Mouse (Mus musculus) embryonic facial prominence, embryonic 12.5 days (tissue): Measurements from ENCODE around the gene Eif2s2. TPM values are rescaled to one million over a fixed set of nuclear protein-coding genes. Genes with fewer than 3 reads are reported as not detected.
"Not testable (repeated sequence)": the region's sequence is repeated elsewhere in the genome, so short reads cannot be mapped to it uniquely, and the experiment has no call there.

Experiments used
- ATAC-seq: fragments of 200-750 bp; cut with Nextera tagmentation; 2 replicates; pipeline ENCODE4 v1.8.0; 2017; ENCODE audit not compliant: insufficient number of reproducible peaks, insufficient read depth, low FRiP score, low TSS enrichment
- H3K27ac ChIP-seq: fragments of 300-500 bp; sonication (generic); 2 replicates; pipeline ENCODE4 v1.5.1; 2016; ENCODE audit warnings: mild to moderate bottlenecking
- H3K27me3 ChIP-seq: fragments of 300-500 bp; sonication (generic); 2 replicates; pipeline ENCODE4 v1.6.1; 2016; ENCODE audit warnings: mild to moderate bottlenecking, moderate library complexity
- H3K36me3 ChIP-seq: fragments of 300-500 bp; sonication (generic); 2 replicates; pipeline ENCODE4 v1.6.1; 2016; ENCODE audit warnings: mild to moderate bottlenecking
- H3K4me1 ChIP-seq: fragments of 300-500 bp; sonication (generic); 2 replicates; pipeline ENCODE4 v1.6.1; 2016
- H3K4me2 ChIP-seq: fragments of 300-500 bp; sonication (generic); replicated peaks from 2 replicates; pipeline ENCODE4 v1.6.1; 2016; ENCODE audit warnings: mild to moderate bottlenecking, moderate library complexity
- H3K4me3 ChIP-seq: fragments of 300-500 bp; sonication (generic); 2 replicates; pipeline ENCODE4 v1.5.1; 2016; ENCODE audit warnings: mild to moderate bottlenecking
- H3K9ac ChIP-seq: fragments of 300-500 bp; sonication (generic); 2 replicates; pipeline ENCODE4 v1.6.1; 2016; ENCODE audit warnings: mild to moderate bottlenecking, moderate library complexity
- H3K9me3 ChIP-seq: fragments of 300-500 bp; sonication (generic); 2 replicates; pipeline ENCODE4 v1.6.1; 2016; ENCODE audit warnings: mild to moderate bottlenecking, moderate library complexity
- WGBS: fragments of 180-500 bp; shearing (Covaris S2); methylation state at CpG from one replicate; pipeline ENCODE4 v1.1.7; 2016; 5-methylcytosine and 5-hydroxymethylcytosine counted together
- polyA plus RNA-seq: library from polyadenylated mRNA; unstranded; fragments of >200 nt; fragmentation: Nextera tagmentation; extraction: Ambion mirVana; gene quantifications from 2 replicates; pipeline ENCODE4 v1.2.1, GENCODE M21; 2016

Eif2s2 gene
- polyA plus RNA-seq, 1 experiment from 2014 or later = 117 TPM

DNA sequence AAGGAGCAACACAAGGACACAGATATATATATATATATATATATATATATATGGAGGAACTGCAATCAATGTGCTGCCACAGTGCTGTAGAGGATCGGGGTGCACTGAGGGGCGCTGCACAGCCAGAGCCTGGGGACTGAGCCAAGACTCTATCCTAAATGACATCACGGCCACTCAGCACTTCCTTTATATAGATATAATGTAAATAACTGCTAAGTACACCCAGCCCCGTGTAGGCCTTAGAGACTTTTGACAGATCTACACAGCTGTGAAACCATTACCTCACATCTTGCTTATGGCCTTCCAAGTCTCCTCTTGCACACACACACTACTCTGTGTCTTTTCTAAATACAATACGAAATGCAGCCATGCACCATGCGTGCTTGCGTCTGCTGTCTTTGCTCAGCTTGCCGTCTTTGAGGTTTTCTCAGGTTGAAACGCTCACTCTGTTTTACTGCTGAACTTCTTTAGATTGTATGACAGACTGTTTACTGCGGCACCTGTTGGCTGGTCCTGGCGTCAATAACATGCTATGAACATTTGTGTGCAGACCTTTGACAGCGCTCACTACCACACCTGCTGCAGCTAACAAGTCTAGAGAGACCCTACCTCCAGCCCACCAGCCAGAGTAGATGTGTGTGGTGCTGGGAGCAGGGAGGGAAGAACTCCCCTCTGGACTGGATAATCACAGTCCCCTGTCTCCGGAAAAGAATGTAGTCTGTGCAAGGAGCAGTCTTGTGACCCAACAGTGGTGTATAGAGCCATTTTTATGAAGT lies 25.3 kb upstream of the Eif2s2 start:
- no peaks in the 10 kb centered on the region for H3K9me3 ChIP-seq
- H3K27me3 ChIP-seq = no peaks in the 10 kb centered on the region
- no peak overlapping the region for H3K4me3 ChIP-seq
- H3K4me2 ChIP-seq = no peak overlapping the region
- no peaks in the 10 kb centered on the region for H3K36me3 ChIP-seq
- H3K9ac ChIP-seq = no peak overlapping the region
- no peak for ATAC-seq
- H3K27ac ChIP-seq = no peak overlapping the region
- 79% methylated on average over 13 of the region's 13 CpGs for WGBS
- no peaks in the 10 kb centered on the region for H3K4me1 ChIP-seq

DNA sequence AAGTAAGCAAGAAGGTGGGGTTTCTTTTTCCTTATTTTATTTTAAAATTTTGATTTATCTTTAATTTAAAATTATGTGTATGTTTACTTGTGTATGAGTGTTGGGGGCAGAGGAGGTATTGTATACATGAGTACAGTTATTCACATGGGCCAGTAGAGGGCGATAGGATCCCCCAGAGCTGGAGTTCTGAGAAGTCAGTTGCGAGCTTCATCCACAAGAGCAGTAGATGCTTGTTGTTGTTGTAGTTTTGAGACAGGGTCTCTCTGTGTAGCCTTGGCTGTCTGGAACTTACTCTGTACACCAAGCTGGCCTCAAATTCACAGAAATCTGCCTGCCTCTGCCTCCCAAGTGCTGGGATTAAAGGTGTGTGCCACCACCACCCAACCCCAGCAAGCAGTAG lies 23.8 kb upstream of the Eif2s2 start:
- Histone ChIP-seq H3K9ac (no peak overlapping the region), H3K36me3 (no peaks in the 10 kb centered on the region), H3K4me3 (no peak overlapping the region), H3K9me3 (no peaks in the 10 kb centered on the region), H3K4me2 (no peak overlapping the region), H3K27me3 (no peaks in the 10 kb centered on the region), H3K27ac (peak overlapping the region; percentile 67), H3K4me1 (no peaks in the 10 kb centered on the region)
- ATAC-seq = no peak
- 16% methylated on average over 2 of the region's 2 CpGs for WGBS

DNA sequence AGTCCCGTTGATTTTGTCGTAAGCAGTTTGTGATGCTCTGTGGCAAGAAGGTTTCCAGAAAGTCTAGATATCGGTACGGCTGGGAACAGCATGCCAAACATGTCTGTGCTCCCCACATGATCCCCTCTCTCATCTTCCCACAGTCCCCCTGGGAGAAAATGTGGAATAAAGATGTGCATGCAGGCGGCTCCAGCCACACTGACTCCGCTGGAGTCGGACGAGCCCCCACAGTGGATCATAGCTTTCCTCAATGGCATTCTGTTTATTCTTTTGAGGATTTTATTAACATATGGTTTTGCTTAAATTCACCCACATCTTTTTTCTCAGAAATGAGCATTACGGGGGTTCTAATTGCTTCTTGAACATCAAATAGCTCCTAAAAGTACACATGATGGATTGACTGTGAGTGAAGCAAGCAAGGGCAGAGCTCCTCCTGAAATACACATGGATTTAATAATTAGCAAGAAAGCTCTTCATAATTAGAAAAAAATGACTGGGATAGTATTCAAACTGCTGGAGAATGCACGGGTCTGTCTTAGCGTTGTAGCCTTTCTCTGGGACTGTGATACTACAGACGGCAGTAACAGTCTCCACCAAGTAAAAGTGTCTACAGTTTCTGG lies 23.3 kb upstream of the Eif2s2 start:
- Histone ChIP-seq H3K9ac (no peak overlapping the region), H3K4me2 (no peak overlapping the region), H3K27ac (peak overlapping the region; percentile 24; the same call in 1 of the 2 replicates), H3K27me3 (no peaks in the 10 kb centered on the region), H3K9me3 (no peaks in the 10 kb centered on the region), H3K4me3 (no peak overlapping the region), H3K4me1 (no peaks in the 10 kb centered on the region), H3K36me3 (no peaks in the 10 kb centered on the region)
- ATAC-seq = peak; percentile 60; the same call in 1 of the 2 replicates
- WGBS = 38% methylated on average over 12 of the region's 12 CpGs

DNA sequence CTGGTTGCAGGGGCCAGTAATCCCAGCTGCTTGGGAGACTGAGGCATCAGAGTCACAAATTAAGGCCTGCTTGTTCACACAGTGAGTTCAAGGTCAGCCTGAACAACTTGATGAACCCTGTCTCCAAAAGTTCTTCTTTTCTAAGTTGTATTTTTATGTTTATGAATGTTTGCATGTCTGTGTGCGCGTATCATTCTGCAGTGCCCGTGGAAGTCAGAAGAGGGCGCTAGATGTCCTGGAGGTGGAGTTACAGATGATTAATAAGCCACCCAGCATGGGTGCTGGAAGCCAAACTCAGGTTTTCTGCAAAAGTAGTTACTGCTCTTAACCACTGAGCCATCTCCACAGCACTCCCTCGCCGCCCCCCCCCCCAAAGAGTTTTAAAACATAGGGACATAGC lies 17.1 kb upstream of the Eif2s2 start:
- Histone ChIP-seq H3K4me2 (no peak overlapping the region), H3K9me3 (no peaks in the 10 kb centered on the region), H3K4me3 (no peak overlapping the region), H3K27me3 (no peaks in the 10 kb centered on the region), H3K9ac (no peak overlapping the region), H3K4me1 (no peaks in the 10 kb centered on the region), H3K36me3 (no peaks in the 10 kb centered on the region), H3K27ac (no peak overlapping the region)
- 78% methylated on average over 6 of the region's 6 CpGs for WGBS
- no peak for ATAC-seq

DNA sequence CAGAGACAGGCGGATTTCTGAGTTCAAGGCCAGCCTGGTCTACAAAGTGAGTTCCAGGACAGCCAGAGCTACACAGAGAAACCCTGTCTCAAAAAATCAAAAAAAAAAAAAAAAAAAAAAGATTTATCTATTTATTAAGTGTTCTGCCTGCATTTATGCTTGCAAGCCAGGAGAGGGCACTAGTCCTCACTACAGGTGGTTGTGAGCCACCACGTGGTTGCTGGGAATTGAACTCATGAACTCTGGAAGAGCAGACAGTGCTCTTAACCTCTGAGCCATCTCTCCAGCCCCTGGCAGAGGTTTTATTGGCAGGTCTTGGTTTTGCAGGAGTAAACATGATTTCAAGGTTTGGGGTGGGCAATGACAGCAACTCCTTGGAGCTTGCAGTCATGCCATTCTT lies 15.5 kb upstream of the Eif2s2 start:
- 43% methylated on average over 2 of the region's 2 CpGs for WGBS
- ATAC-seq, H3K9ac ChIP-seq, H3K4me3 ChIP-seq, H3K4me2 ChIP-seq, H3K27ac ChIP-seq, H3K4me1 ChIP-seq, H3K27me3 ChIP-seq, H3K9me3 ChIP-seq, H3K36me3 ChIP-seq: not testable (repeated sequence)

DNA sequence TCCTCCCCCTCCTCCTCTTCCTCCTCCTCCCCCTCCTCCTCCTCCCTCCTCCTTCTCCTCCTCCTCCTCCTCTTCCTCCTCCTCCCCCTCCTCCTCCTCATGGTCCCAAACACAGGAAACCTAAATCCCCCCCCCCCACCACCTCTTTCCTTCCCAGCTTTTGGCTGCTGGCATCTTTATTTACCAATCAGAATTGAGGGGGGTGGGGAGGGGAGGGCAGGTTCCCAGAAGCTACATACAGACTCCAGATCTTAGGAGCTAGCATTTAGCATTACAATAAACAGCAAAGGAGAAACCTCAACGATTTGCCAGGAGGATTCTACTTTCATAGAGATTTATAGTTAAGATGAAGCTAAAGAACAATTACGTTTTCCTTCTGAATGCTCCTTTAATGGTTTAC lies 13.1 kb upstream of the Eif2s2 start:
- no peaks in the 10 kb centered on the region for H3K4me1 ChIP-seq
- no peak overlapping the region for H3K4me3 ChIP-seq
- no peaks in the 10 kb centered on the region for H3K36me3 ChIP-seq
- no peak for ATAC-seq
- no peak overlapping the region for H3K27ac ChIP-seq
- H3K9me3 ChIP-seq = no peaks in the 10 kb centered on the region
- no peak overlapping the region for H3K4me2 ChIP-seq
- no peaks in the 10 kb centered on the region for H3K27me3 ChIP-seq
- 54% methylated on average over 2 of the region's 2 CpGs for WGBS
- no peak overlapping the region for H3K9ac ChIP-seq

DNA sequence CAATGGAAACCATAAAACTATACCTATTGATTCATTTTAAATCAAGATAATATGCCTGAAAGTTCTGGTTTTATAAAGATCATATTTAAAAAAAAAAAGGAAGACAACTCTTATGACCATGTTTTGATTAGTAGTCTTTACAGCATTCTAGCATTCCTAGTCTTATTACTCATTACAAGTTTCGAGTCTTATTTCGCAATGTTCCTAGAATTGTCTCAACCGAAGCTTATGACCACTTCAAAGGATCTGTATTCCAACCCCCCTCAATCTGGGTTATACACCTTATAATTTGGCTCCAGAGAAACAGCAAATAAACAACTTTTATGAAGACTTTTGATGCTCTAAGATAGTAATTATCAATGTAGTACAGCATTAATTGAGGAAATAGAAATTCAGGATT lies 9.4 kb upstream of the Eif2s2 start:
- ATAC-seq = no peak
- Histone ChIP-seq H3K4me2 (no peak overlapping the region), H3K4me1 (no peaks in the 10 kb centered on the region), H3K4me3 (no peak overlapping the region), H3K27ac (no peak overlapping the region), H3K36me3 (no peaks in the 10 kb centered on the region), H3K27me3 (no peaks in the 10 kb centered on the region), H3K9me3 (no peaks in the 10 kb centered on the region), H3K9ac (no peak overlapping the region)
- WGBS = 89% methylated on average over 3 of the region's 3 CpGs

DNA sequence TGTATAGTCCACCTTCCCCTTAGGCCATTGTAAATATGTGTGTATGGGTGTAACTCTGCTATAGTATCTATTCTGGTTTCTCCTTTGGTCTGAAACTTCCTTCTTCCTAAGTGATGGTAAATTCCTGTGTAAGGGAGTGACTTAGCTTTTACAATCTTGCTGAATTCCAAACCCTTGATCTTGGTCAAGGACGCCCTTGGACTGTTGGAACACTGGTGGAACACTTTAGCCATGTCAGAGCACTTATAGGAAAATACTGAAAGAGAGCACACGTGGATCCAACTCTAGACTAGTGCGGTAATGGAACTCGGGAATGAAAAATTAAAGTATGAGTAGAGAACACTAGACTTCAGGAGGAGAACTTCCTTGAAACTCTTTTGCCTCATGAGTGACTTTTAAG lies 6.7 kb upstream of the Eif2s2 start:
- not testable (repeated sequence) for H3K27ac ChIP-seq, H3K4me1 ChIP-seq, H3K4me3 ChIP-seq, H3K27me3 ChIP-seq, H3K9ac ChIP-seq, H3K4me2 ChIP-seq, ATAC-seq, H3K9me3 ChIP-seq, H3K36me3 ChIP-seq
- 80% methylated on average over 4 of the region's 4 CpGs for WGBS

DNA sequence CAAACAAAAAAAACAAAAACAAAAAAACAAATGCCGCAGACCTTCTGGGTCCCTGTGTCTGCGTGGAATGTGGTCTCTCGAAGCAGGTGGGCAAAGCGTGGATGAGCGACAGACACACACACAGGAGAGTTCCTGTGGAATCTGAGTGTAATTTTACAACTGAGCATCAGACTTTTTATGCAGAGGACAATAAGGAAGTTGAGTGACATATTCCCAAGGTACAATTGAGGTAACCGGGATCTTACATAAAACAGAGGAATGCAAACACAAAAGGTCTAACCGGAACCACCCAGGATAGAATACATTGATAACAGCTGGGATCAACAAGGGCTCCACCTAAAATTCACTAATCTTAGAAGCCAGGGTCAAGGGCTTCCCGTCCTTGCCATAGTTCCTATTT lies 6.3 kb upstream of the Eif2s2 start:
- H3K27ac ChIP-seq, H3K9ac ChIP-seq, H3K4me3 ChIP-seq, ATAC-seq, H3K9me3 ChIP-seq, H3K4me1 ChIP-seq, H3K4me2 ChIP-seq, H3K36me3 ChIP-seq, H3K27me3 ChIP-seq: not testable (repeated sequence)
- WGBS = 86% methylated on average over 8 of the region's 8 CpGs

DNA sequence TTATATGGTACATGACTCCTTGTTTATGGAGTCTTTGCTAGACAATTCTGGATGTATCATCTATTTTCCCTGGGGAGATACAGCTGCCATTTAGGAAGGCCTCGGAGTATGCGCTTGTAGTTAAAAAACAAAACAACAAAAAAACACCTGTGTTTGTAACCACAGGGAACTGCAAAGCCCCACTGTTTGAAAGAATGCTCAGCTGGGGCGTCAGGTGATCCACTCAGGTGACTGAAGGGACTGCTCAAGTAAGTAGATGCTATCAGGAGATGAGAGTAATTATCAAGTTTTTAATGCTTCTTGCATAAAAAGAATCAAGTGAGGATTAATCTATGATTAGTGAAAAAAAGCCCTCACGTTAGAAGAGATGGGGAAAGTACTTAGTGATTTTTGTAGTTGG lies 813 bp upstream of the Eif2s2 start:
- WGBS = 53% methylated on average over 4 of the region's 4 CpGs
- no peak for ATAC-seq

DNA sequence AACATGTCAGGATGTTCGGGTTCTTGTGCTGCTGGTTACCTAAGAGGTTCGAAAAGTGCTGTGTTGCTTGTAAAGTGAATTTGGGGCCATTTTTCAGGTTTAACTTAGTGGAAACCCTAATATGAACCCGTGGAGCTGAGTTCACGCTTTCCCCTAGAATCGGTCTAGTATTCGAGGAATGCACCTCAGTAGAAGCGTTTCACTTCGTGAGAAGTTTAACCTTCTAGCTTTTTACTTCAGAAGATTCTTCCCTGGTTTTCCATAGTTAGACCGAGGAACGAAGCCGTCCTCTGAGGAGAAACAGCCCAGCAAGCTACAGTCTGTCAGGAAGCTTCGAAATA lies 280 bp upstream of the Eif2s2 start:
- Histone ChIP-seq H3K27me3 (no peaks in the 10 kb centered on the region), H3K4me1 (peaks cover 16% of the 10 kb centered on the region), H3K9me3 (no peaks in the 10 kb centered on the region), H3K27ac (0 out of 2 replicates have a peak overlapping the region, but pooled peaks have one; percentile 11), H3K36me3 (peaks cover 2% of the 10 kb centered on the region), H3K9ac (peak overlapping the region; percentile 36; the same call in 1 of the 2 replicates), H3K4me2 (peak overlapping the region; percentile 55), H3K4me3 (peak overlapping the region; percentile 88)
- ATAC-seq = no peak
- WGBS = 11% methylated on average over 12 of the region's 12 CpGs

More for the DNA sequence above, 813 bp upstream of the Eif2s2 start:
- H3K27me3 ChIP-seq = no peaks in the 10 kb centered on the region
- no peaks in the 10 kb centered on the region for H3K9me3 ChIP-seq
- H3K4me1 ChIP-seq = peaks cover 16% of the 10 kb centered on the region
- H3K36me3 ChIP-seq = no peaks in the 10 kb centered on the region
- H3K4me3 ChIP-seq = no peak overlapping the region
- H3K9ac ChIP-seq = no peak overlapping the region
- peak overlapping the region; percentile 55; the same call in 1 of the 2 replicates for H3K4me2 ChIP-seq
- no peak overlapping the region for H3K27ac ChIP-seq

DNA sequence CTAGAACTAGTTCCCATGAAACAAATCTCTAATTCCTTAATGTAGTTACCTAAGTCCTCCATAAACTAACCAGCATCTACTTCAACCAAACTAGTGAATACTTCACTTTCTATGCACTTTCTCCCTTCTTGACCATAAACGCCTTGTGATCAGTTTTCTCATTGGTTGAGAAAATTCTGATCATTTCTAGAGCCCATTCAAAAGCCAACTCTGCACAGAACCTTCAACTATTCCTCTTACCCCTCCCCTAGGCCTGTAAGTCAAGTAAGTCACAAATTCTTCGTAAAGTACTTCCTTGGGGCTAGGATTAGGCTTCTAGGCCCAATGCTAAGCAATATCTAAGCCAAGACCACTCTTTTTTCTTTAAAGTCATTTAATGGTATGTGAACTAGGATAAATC lies 1.1 kb downstream of the Eif2s2 start:
- no peak for ATAC-seq
- Histone ChIP-seq H3K27me3 (no peaks in the 10 kb centered on the region), H3K4me2 (peak overlapping the region; percentile 78), H3K4me1 (peaks cover 16% of the 10 kb centered on the region), H3K4me3 (peak overlapping the region; percentile 88), H3K27ac (no peak overlapping the region), H3K9me3 (no peaks in the 10 kb centered on the region), H3K9ac (peak overlapping the region; percentile 88), H3K36me3 (peaks cover 14% of the 10 kb centered on the region)
- 13% methylated on average over 2 of the region's 2 CpGs for WGBS
